Mouse (Mus musculus): ENCODE data around the gene Morf4l1. TPM values are rescaled to one million over a fixed set of nuclear protein-coding genes. Genes with fewer than 3 reads are reported as not detected.

The Morf4l1 gene
- polyA plus RNA-seq, 1 experiment, result 520 TPM

DNA sequence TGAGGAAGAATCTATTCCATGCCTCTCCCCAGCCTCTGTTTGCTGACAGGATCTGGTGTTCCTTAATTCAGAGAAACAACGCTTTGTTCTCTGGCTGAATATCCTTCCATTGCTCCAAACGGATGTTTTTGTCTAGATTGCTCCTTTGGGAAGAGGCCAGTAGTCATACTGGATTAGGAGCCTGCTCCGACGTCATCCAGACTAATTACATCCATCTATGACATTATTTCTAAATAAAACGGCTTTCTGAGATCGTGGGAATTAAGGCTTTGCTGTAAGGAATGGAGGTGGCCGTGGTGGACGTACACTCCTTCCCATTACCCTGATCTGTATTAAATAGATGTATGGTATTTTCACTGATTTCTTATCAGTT lies 10.3 kb upstream of the Morf4l1 start:
- no peak for DNase-seq
- Histone ChIP-seq H3K4me3 (replicated peaks; ENCODE audit: insufficient read depth, low read depth, low read length) (no peak overlapping the region), H3K27me3 (ENCODE audit: control insufficient read depth, insufficient read depth, low read length) (no peaks in the 10 kb centered on the region), H3K4me1 (ENCODE audit: control insufficient read depth, insufficient read depth, low read length) (no peaks in the 10 kb centered on the region), H3K27ac (ENCODE audit: insufficient read depth, low read length) (no peak overlapping the region)
- no peak for TF ChIP-seq POLR2A (IDR thresholded peaks at IDR 0.05; ENCODE audit: borderline replicate concordance, insufficient read depth, low read length)
- TF ChIP-seq CTCF (IDR thresholded peaks at IDR 0.05; ENCODE audit: borderline replicate concordance, insufficient read depth, low read depth, low read length), result no peak
- 62% methylated on average over 8 of the region's 8 CpGs for WGBS

DNA sequence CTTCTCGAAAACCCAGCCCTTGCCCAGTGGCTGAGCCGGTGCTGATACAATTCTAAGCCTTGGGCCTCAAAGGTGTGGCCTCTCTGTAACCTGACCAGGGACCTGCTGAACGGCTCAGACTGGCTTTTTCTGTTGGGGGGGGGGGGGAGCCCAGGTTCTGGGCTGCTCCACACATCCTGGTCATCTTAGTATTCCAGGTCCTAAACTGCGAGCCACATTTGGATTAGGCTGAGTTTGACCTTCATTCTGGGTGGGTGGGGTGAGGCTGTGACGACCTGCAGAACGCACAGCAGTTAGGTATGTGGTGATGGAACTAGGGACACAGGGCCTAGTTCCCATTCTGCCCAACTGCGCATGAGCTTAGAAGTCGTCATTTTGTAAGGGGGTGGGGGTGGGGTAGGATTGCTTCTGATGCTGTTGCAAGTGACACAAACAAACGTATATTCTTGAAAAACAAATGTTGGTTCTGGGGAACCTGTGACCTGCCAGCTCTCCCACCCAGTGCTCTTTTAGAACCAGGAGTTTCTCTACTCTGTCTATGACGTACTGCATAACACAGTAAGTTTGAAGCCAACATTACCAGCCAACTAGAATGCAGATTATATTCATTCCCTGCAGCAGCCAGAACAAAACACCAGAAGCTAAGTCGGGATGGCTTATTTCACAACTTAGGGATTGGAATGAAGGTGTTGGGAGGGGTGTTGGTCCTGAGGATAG lies 9.7 kb upstream of the Morf4l1 start:
- no peak for TF ChIP-seq CTCF (IDR thresholded peaks at IDR 0.05; ENCODE audit: borderline replicate concordance, insufficient read depth, low read depth, low read length)

GRCm38 (mm10) chr9:90122246-90122740 lies 7.7 kb upstream of the Morf4l1 start:
- DNase-seq, result no peak
- 71% methylated on average over 4 of the region's 4 CpGs for WGBS
- Histone ChIP-seq H3K4me3 (replicated peaks; ENCODE audit: insufficient read depth, low read depth, low read length) (no peak overlapping the region), H3K27ac (ENCODE audit: insufficient read depth, low read length) (no peak overlapping the region), H3K27me3 (ENCODE audit: control insufficient read depth, insufficient read depth, low read length) (no peaks in the 10 kb centered on the region), H3K4me1 (ENCODE audit: control insufficient read depth, insufficient read depth, low read length) (no peaks in the 10 kb centered on the region)
- TF ChIP-seq CTCF (IDR thresholded peaks at IDR 0.05; ENCODE audit: borderline replicate concordance, insufficient read depth, low read depth, low read length) (no peak), POLR2A (IDR thresholded peaks at IDR 0.05; ENCODE audit: borderline replicate concordance, insufficient read depth, low read length) (no peak)

More for the DNA sequence above, 9.7 kb upstream of the Morf4l1 start:
- H3K4me3 ChIP-seq (replicated peaks; ENCODE audit: insufficient read depth, low read depth, low read length), result no peak overlapping the region
- no peak for DNase-seq
- H3K27ac ChIP-seq (ENCODE audit: insufficient read depth, low read length), result no peak overlapping the region
- no peaks in the 10 kb centered on the region for H3K4me1 ChIP-seq (ENCODE audit: control insufficient read depth, insufficient read depth, low read length)
- no peaks in the 10 kb centered on the region for H3K27me3 ChIP-seq (ENCODE audit: control insufficient read depth, insufficient read depth, low read length)
- 68% methylated on average over 11 of the region's 11 CpGs for WGBS

- Histone ChIP-seq H3K4me3 (replicated peaks; ENCODE audit: insufficient read depth, low read depth, low read length) (no peak overlapping the region), H3K4me1 (ENCODE audit: control insufficient read depth, insufficient read depth, low read length) (no peaks in the 10 kb centered on the region; the same call in 1 of the 2 replicates), H3K27ac (ENCODE audit: insufficient read depth, low read length) (no peak overlapping the region), H3K27me3 (ENCODE audit: control insufficient read depth, insufficient read depth, low read length) (no peaks in the 10 kb centered on the region)
- no peak for TF ChIP-seq POLR2A (IDR thresholded peaks at IDR 0.05; ENCODE audit: borderline replicate concordance, insufficient read depth, low read length)
- no peak for TF ChIP-seq CTCF (IDR thresholded peaks at IDR 0.05; ENCODE audit: borderline replicate concordance, insufficient read depth, low read depth, low read length)
- no peak for DNase-seq
These were observed 2.7 kb upstream of the Morf4l1 start for GRCm38 (mm10) chr9:90117234-90117633.

DNA sequence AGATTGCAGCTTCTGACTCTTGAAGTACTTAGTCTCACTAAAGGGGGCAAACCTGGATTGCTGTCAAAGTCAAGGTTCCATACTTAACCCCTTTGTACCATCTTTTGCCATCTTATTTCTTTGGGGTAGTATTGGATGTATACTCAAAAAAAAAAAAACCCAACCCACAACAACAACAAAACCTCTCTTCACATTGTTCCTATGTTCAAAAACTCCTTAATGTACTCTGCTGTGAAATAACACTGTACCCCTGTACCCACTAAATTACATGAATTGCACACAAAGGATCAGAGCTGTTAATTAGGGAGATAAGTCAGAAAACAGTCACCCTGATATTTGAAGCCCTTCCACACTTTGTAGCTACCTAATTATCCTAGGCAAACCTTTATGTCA lies 730 bp upstream of the Morf4l1 start:
- Histone ChIP-seq H3K4me1 (ENCODE audit: control insufficient read depth, insufficient read depth, low read length) (no peaks in the 10 kb centered on the region; the same call in 1 of the 2 replicates), H3K4me3 (replicated peaks; ENCODE audit: insufficient read depth, low read depth, low read length) (peak overlapping the region; percentile 89), H3K27ac (ENCODE audit: insufficient read depth, low read length) (no peak overlapping the region), H3K27me3 (ENCODE audit: control insufficient read depth, insufficient read depth, low read length) (no peaks in the 10 kb centered on the region)
- DNase-seq, result no peak
- TF ChIP-seq POLR2A (IDR thresholded peaks at IDR 0.05; ENCODE audit: borderline replicate concordance, insufficient read depth, low read length) (no peak), CTCF (IDR thresholded peaks at IDR 0.05; ENCODE audit: borderline replicate concordance, insufficient read depth, low read depth, low read length) (no peak)

DNA sequence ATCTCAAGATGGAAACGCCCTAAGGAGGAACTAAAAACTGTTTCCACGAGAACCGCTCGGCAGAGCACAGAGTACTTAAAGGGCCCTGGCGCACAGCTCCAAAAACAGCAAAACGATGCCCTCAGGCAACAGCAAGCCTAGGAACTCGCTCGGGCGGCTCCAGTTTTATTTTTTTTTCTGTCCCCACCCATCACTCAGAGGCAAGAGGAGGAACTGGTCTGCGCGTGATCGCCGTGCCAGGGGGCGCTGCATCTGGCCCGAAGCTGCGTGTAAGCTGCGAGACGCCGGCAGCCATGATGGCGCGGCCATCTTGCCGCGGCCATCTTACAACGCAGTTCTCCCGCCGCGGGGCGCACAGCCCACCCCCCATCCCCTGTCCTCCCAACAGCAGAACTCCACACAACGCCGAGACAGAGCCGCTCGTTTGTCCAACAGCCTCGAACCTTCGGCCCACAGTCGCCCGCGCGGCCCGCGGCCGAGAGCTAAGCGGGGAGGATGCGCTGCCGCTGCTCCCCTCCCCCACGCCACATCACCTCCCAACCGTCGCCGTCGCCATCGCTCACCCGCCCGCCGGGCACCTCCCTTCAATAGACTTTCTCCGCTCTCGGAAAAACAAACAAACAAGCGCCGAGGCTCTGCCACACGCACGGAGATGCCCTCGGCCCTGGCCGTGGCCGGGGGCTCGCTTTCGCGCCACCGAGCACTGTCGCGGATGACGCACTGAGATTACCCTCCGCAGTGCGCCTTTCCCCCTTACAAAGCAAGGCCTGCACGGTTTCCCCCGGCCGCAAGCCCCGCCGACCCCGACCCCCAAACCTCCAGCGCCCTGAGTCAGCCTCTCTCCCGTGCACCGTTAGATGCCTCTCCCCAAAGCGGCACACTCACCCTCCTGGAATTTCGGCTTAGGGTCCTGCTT lies 665 bp downstream of the Morf4l1 start:
- no peaks in the 10 kb centered on the region; the same call in 1 of the 2 replicates for H3K4me1 ChIP-seq (ENCODE audit: control insufficient read depth, insufficient read depth, low read length)
- no peaks in the 10 kb centered on the region for H3K27me3 ChIP-seq (ENCODE audit: control insufficient read depth, insufficient read depth, low read length)
- WGBS, result under 1% methylated on average over 82 of the region's 82 CpGs

GRCm38 (mm10) chr9:90113151-90113550 lies 1.4 kb downstream of the Morf4l1 start:
- DNase-seq, result peak in 1 of 2 experiments; percentile 10
- Histone ChIP-seq H3K27ac (ENCODE audit: insufficient read depth, low read length) (no peak overlapping the region), H3K27me3 (ENCODE audit: control insufficient read depth, insufficient read depth, low read length) (no peaks in the 10 kb centered on the region), H3K4me1 (ENCODE audit: control insufficient read depth, insufficient read depth, low read length) (no peaks in the 10 kb centered on the region; the same call in 1 of the 2 replicates), H3K4me3 (replicated peaks; ENCODE audit: insufficient read depth, low read depth, low read length) (peak overlapping the region; percentile 89)
- WGBS, result 1% methylated on average over 13 of the region's 13 CpGs
- TF ChIP-seq POLR2A (IDR thresholded peaks at IDR 0.05; ENCODE audit: borderline replicate concordance, insufficient read depth, low read length), result no peak
- no peak for TF ChIP-seq CTCF (IDR thresholded peaks at IDR 0.05; ENCODE audit: borderline replicate concordance, insufficient read depth, low read depth, low read length)

More for the DNA sequence above, 665 bp downstream of the Morf4l1 start:
- peak overlapping the region; percentile 89 for H3K4me3 ChIP-seq (replicated peaks; ENCODE audit: insufficient read depth, low read depth, low read length)
- peak overlapping the region; percentile 99 for H3K27ac ChIP-seq (ENCODE audit: insufficient read depth, low read length)
- peak; percentile 88 for DNase-seq
- TF ChIP-seq CTCF (IDR thresholded peaks at IDR 0.05; ENCODE audit: borderline replicate concordance, insufficient read depth, low read depth, low read length) (peak; percentile 28; the same call in 1 of the 2 replicates), POLR2A (IDR thresholded peaks at IDR 0.05; ENCODE audit: borderline replicate concordance, insufficient read depth, low read length) (no peak)

Measured in cerebellum, adult 2 months (tissue).